Mouse (Mus musculus) stomach, embryonic 14.5 days (tissue): ENCODE data around the gene Lbp. TPM values are rescaled to one million over a fixed set of nuclear protein-coding genes. Genes with fewer than 3 reads are reported as not detected.

Experiments
- ATAC-seq: fragments of 200-750 bp; cut with Nextera tagmentation; 2 replicates; pipeline ENCODE4 v1.8.0; 2017; ENCODE audit warnings: low read depth, moderate TSS enrichment; ENCODE audit not compliant: insufficient number of reproducible peaks, insufficient read depth, low FRiP score
- H3K27ac ChIP-seq: fragments of 300-500 bp; sonication (generic); 2 replicates; pipeline ENCODE4 v1.5.1; 2014; ENCODE audit warnings: mild to moderate bottlenecking, low read length, moderate library complexity, mixed read lengths
- H3K27me3 ChIP-seq: fragments of 300-500 bp; sonication (generic); 2 replicates; pipeline ENCODE4 v1.6.1; 2014; ENCODE audit warnings: low read length, control low read depth, mixed read lengths; ENCODE audit not compliant: control insufficient read depth, insufficient read depth
- H3K36me3 ChIP-seq: fragments of 300-500 bp; sonication (generic); 2 replicates; pipeline ENCODE4 v1.6.1; 2014; ENCODE audit warnings: mild to moderate bottlenecking, control low read depth, low read length, moderate library complexity, mixed read lengths; ENCODE audit not compliant: control insufficient read depth, insufficient read depth
- H3K4me1 ChIP-seq: fragments of 300-500 bp; sonication (generic); 2 replicates; pipeline ENCODE4 v1.6.1; 2014; ENCODE audit warnings: low read length, control low read depth, mixed read lengths; ENCODE audit not compliant: control insufficient read depth, insufficient read depth
- H3K4me2 ChIP-seq: fragments of 300-500 bp; sonication (generic); replicated peaks from 2 replicates; pipeline ENCODE4 v1.6.1; 2014; ENCODE audit warnings: low read depth, low read length, control low read depth
- H3K4me3 ChIP-seq: fragments of 300-500 bp; sonication (generic); 2 replicates; pipeline ENCODE4 v1.5.1; 2014; ENCODE audit warnings: low read depth, low read length, control low read depth
- H3K9ac ChIP-seq: fragments of 300-500 bp; sonication (generic); replicated peaks from 2 replicates; pipeline ENCODE4 v1.6.1; 2014; ENCODE audit warnings: low read depth, mild to moderate bottlenecking, control low read depth, low read length, moderate library complexity, mixed read lengths
- H3K9me3 ChIP-seq: fragments of 300-500 bp; sonication (generic); 2 replicates; pipeline ENCODE4 v1.6.1; 2016; ENCODE audit warnings: low read depth, low read length, control low read depth; ENCODE audit not compliant: control insufficient read depth
- WGBS: fragments of 180-500 bp; shearing (Covaris S2); extraction: QIAGEN DNeasy Blood & Tissue Kit; methylation state at CpG from one replicate; pipeline ENCODE4 v1.1.7; 2014; 5-methylcytosine and 5-hydroxymethylcytosine counted together
- polyA plus RNA-seq: library from polyadenylated mRNA; unstranded; fragments of >200 nt; fragmentation: Nextera tagmentation; extraction: Ambion mirVana; gene quantifications from 2 replicates; pipeline ENCODE4 v1.2.1, GENCODE M21; 2014

The Lbp gene
- polyA plus RNA-seq, 1 experiment from 2014 or later, result 3.5 TPM

DNA sequence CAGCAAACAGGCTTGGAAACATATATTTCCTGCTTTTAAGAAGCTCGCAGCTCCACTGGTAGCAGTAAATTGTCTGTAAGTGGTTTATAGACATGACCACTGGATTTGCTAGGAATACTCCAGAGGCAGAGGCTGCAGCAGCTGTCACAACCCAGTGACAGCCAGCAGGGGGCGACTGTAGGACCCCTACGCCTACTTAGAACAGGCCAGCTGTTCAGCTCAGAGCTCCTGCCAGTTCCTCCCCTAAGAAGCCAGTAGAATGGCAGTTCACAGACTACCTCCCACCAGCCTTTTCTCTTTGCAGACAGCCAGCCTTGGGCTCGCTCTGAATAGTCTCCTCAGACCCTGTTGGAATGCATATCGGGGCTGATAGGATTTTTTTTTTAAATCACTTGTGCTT, 10.7 kb downstream of the Lbp start:
- Histone ChIP-seq H3K9ac (no peak overlapping the region), H3K4me2 (no peak overlapping the region), H3K27ac (no peak overlapping the region), H3K36me3 (no peaks in the 10 kb centered on the region), H3K9me3 (no peaks in the 10 kb centered on the region), H3K4me3 (no peak overlapping the region), H3K27me3 (no peaks in the 10 kb centered on the region), H3K4me1 (no peaks in the 10 kb centered on the region)
- 14% methylated on average over 5 of the region's 5 CpGs for WGBS
- no peak for ATAC-seq

DNA sequence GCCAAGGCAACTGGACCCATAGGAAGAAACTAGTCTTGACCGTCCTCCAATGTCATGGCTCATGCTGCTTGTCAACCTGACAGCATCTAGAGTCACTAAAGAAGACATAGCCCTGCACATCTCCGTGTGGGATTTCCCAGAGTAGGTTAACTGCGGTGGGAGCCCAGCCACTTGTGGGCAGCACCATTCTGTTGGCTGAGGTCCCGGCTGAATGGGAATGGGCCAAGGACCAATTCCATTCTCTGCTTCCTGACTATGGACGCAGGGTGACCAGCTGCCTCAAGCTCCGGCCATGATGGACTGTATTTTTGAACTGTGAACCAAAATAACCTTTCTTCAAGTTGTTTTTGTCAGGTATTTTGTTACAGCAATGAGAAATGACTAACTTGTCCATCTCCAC, 15.3 kb downstream of the Lbp start:
- H3K9ac ChIP-seq, result no peak overlapping the region
- ATAC-seq, result no peak

DNA sequence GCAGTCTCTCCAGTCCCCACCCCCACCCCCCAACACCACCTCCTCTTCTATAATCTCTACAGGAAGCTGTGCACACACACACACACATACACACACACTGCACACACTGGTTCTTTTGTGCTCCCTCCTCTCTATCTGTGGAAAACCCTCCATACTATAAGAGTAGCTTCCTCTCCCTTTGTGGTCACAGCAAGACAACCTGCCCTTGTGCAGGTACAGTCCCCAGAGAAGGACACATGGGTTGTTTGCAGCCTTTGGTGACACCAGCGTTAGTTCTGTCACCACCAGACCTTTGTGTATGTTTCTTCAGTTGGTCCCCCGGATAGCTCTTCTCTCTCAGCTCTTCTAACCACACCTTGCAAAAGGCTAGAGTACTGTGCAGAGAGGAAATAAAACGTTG, 16.6 kb downstream of the Lbp start:
- ATAC-seq, result no peak
- Histone ChIP-seq H3K27me3 (no peaks in the 10 kb centered on the region), H3K36me3 (no peaks in the 10 kb centered on the region), H3K9me3 (no peaks in the 10 kb centered on the region), H3K4me2 (no peak overlapping the region), H3K9ac (no peak overlapping the region), H3K27ac (no peak overlapping the region), H3K4me1 (no peaks in the 10 kb centered on the region), H3K4me3 (no peak overlapping the region)
- WGBS, result 64% methylated on average over 3 of the region's 3 CpGs

More for the DNA sequence above, 15.3 kb downstream of the Lbp start:
- Histone ChIP-seq H3K27me3 (no peaks in the 10 kb centered on the region), H3K9me3 (no peaks in the 10 kb centered on the region), H3K36me3 (no peaks in the 10 kb centered on the region), H3K4me1 (no peaks in the 10 kb centered on the region), H3K4me3 (no peak overlapping the region), H3K4me2 (no peak overlapping the region), H3K27ac (no peak overlapping the region)
- WGBS, result 90% methylated on average over 6 of the region's 6 CpGs

DNA sequence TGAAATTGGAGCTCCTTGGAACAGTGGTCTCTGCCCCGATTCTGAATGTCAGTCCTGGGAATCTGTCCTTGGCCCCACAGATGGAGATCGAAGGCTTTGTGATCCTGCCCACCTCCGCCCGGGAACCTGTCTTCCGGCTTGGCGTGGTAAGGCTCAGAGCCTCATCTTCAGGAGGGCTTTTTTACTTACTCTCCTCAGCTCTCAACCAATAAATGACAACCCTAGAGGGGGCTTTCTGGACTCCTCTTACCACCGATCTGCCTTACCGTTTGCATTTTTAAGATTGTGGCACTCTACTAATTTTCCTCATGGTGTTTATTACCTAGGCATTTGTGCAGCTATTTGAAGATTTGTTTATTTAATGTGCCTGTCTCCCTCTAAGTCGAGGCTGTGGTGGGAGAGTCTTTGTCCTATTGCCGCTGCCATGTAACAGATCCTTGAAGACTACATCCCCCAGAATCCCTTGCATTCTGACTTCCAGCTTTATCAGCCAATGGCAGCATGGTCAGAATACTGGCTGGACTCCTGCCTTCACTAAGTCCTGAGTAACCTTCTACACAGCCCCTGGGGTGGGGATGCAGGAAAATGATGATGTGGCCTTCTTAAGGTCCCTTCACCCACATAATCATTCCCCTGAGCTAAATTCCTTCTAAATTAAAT, 18.4 kb downstream of the Lbp start:
- Histone ChIP-seq H3K9ac (no peak overlapping the region), H3K36me3 (no peaks in the 10 kb centered on the region), H3K9me3 (no peaks in the 10 kb centered on the region), H3K27ac (no peak overlapping the region), H3K4me3 (no peak overlapping the region), H3K27me3 (no peaks in the 10 kb centered on the region), H3K4me2 (no peak overlapping the region), H3K4me1 (no peaks in the 10 kb centered on the region)
- whole genome bisulfite sequencing, result 58% methylated on average over 10 of the region's 10 CpGs
- ATAC-seq, result peak; percentile 61; the same call in 1 of the 2 replicates

DNA sequence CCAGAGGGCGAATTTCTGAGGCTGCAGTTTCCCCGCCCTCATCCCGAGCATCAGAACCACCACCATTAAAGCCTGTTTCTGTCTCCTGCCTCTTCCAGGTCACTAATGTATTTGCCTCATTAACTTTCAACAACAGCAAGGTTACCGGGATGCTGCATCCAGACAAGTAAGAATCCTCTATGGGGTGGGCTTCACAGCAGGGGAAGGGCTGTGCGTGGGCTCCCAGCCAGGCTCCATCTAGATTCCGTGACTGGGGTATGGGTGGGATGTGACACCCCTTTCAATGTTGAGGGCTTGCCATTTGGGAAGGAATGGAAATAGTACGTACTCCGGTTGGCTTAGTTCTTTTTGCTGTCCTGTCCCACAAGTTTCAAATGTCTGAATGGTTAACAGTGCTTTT, 19.3 kb downstream of the Lbp start:
- WGBS, result 83% methylated on average over 8 of the region's 8 CpGs
- no peaks in the 10 kb centered on the region for H3K27me3 ChIP-seq
- no peaks in the 10 kb centered on the region for H3K9me3 ChIP-seq
- H3K36me3 ChIP-seq, result no peaks in the 10 kb centered on the region
- no peak for ATAC-seq
- no peak overlapping the region for H3K4me3 ChIP-seq
- no peaks in the 10 kb centered on the region for H3K4me1 ChIP-seq
- no peak overlapping the region for H3K4me2 ChIP-seq
- no peak overlapping the region for H3K27ac ChIP-seq
- H3K9ac ChIP-seq, result no peak overlapping the region

DNA sequence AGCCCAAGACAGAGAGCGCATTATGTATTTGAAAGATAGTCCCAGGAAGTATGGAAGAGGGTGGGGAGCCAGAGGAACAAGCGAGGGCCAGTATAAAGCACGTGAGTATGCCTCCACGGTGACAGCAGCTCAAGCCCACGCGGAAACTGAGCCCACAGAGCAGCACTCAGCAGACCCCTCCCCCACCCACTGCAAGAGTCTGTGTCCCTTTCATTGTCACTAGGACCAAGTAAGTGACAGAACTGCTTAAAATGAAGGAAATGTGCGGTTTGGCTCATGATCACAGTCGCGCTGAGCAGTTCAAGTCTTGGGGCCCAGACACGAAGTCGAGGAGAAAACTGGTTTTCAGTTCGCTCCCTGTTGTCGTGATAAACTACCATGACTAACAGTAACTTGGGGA, 28.1 kb downstream of the Lbp start:
- H3K27ac ChIP-seq, result no peak overlapping the region
- no peak overlapping the region for H3K9ac ChIP-seq
- no peaks in the 10 kb centered on the region for H3K36me3 ChIP-seq
- 85% methylated on average over 13 of the region's 13 CpGs for WGBS
- no peaks in the 10 kb centered on the region for H3K9me3 ChIP-seq
- H3K4me1 ChIP-seq, result no peaks in the 10 kb centered on the region
- no peak overlapping the region for H3K4me2 ChIP-seq
- H3K27me3 ChIP-seq, result no peaks in the 10 kb centered on the region
- H3K4me3 ChIP-seq, result no peak overlapping the region
- no peak for ATAC-seq

DNA sequence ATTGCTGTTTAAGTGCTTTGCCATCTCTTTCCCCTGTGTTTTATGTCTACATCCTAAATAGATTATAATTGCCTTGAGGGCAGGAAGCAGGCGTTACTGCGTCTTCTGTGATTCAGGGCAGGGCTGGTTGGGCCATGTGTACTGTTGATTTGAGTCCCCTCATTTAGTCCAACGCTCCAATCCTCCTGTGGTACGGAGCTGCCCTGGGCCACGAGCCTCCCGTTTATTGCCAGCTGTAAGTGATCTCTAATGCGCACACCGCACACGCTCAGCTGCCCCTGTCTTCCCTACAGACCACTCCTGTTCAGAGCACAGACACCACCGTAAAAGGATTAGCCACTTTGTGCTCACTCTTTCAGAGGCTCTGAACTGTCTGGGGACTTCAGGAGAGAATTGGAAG, 31.4 kb downstream of the Lbp start:
- Histone ChIP-seq H3K4me2 (no peak overlapping the region), H3K27ac (no peak overlapping the region), H3K9me3 (no peaks in the 10 kb centered on the region), H3K36me3 (no peaks in the 10 kb centered on the region), H3K9ac (no peak overlapping the region), H3K4me3 (no peak overlapping the region), H3K4me1 (no peaks in the 10 kb centered on the region), H3K27me3 (no peaks in the 10 kb centered on the region)
- whole genome bisulfite sequencing, result 66% methylated on average over 10 of the region's 10 CpGs
- ATAC-seq, result no peak

DNA sequence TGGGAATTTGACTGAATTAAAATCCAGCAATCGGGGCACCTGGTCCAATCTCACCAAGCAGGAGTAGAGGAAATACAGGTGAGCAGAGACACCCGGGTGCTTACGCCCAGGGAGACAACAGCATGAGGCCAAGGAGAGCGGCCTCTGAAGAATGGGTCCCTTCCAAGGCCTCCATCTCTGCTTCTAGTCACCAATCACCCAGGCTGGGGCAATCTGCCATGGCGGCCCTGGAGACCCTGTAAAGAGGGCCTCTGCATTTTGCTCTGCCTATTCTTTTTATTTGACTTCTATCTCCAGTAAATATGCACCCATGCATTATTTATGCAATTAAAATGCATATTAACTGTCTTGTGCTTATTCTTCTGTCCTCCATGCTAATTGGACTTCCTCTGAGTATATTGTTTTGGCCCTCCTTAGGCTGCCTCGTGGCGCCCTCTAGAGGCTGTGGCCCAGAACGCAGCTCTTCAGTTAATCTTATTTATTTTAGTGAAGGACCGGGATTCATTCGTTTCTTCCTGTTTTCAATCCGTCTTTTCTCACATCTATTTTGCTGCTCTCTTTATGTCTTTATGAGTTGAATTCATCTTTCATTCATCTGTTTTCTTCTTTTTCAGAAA, 33.8 kb downstream of the Lbp start:
- WGBS, result 34% methylated on average over 11 of the region's 11 CpGs

DNA sequence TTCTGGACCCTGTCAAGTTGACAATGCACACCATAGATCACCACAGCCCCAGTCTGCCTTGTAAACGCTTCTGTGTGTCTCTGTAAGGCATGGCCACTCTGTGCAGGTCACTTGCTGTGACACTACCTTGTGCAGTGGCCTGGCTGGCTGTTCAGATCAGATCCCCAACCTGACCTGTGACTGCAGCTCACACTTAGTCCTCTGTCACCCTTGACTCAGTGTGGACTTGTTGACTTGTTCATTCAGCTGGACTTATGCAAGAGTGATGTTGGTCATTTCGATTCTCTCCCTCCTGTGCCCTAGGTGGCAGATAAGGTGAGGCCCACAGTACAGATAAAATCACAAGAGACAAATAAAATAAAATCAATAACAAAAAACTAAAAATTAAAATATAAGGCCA, 35.0 kb downstream of the Lbp start:
- Histone ChIP-seq H3K4me2 (no peak overlapping the region), H3K4me1 (no peaks in the 10 kb centered on the region), H3K27me3 (no peaks in the 10 kb centered on the region), H3K9ac (no peak overlapping the region), H3K27ac (no peak overlapping the region), H3K36me3 (no peaks in the 10 kb centered on the region), H3K4me3 (no peak overlapping the region), H3K9me3 (no peaks in the 10 kb centered on the region)
- WGBS, result 55% methylated on average over 2 of the region's 2 CpGs
- no peak for ATAC-seq

More for the DNA sequence above, 33.8 kb downstream of the Lbp start:
- Histone ChIP-seq H3K27ac (no peak overlapping the region), H3K9me3 (no peaks in the 10 kb centered on the region), H3K9ac (no peak overlapping the region), H3K27me3 (no peaks in the 10 kb centered on the region), H3K4me2 (no peak overlapping the region), H3K4me1 (no peaks in the 10 kb centered on the region), H3K4me3 (no peak overlapping the region), H3K36me3 (no peaks in the 10 kb centered on the region)
- ATAC-seq, result no peak
